Mouse (Mus musculus) liver, embryonic 15.5 days (tissue): ENCODE measurements around the gene Eif6. TPM values are rescaled to one million over a fixed set of nuclear protein-coding genes. Genes with fewer than 3 reads are reported as not detected.
A peak's percentile ranks its signal among the peaks of the same experiment; 100 is the strongest.

Experiments used
- ATAC-seq: fragments of 200-750 bp; cut with Nextera tagmentation; 2 replicates; pipeline ENCODE4 v1.8.0; 2017; ENCODE audit warnings: moderate number of reproducible peaks, mild to moderate bottlenecking, moderate library complexity; ENCODE audit not compliant: insufficient read depth
- H3K27ac ChIP-seq: fragments of 300-500 bp; sonication (generic); replicated peaks from 2 replicates; pipeline ENCODE4 v1.5.1; 2015; ENCODE audit warnings: mild to moderate bottlenecking, inconsistent platforms
- H3K27me3 ChIP-seq: fragments of 300-500 bp; sonication (generic); 2 replicates; pipeline ENCODE4 v1.6.1; 2015; ENCODE audit warnings: mild to moderate bottlenecking, inconsistent platforms
- H3K36me3 ChIP-seq: fragments of 300-500 bp; sonication (generic); replicated peaks from 2 replicates; pipeline ENCODE4 v1.6.1; 2015; ENCODE audit warnings: moderate library complexity, mild to moderate bottlenecking, inconsistent platforms
- H3K4me1 ChIP-seq: fragments of 300-500 bp; sonication (generic); replicated peaks from 2 replicates; pipeline ENCODE4 v1.6.1; 2015; ENCODE audit warnings: inconsistent platforms
- H3K4me2 ChIP-seq: fragments of 300-500 bp; sonication (generic); 2 replicates; pipeline ENCODE4 v1.6.1; 2015; ENCODE audit warnings: moderate library complexity, mild to moderate bottlenecking, inconsistent platforms
- H3K4me3 ChIP-seq: fragments of 300-500 bp; sonication (generic); replicated peaks from 2 replicates; pipeline ENCODE4 v1.5.1; 2015; ENCODE audit warnings: mild to moderate bottlenecking, inconsistent platforms
- H3K9ac ChIP-seq: fragments of 300-500 bp; sonication (generic); 2 replicates; pipeline ENCODE4 v1.6.1; 2015; ENCODE audit warnings: moderate library complexity, mild to moderate bottlenecking, inconsistent platforms
- H3K9me3 ChIP-seq: fragments of 300-500 bp; sonication (generic); replicated peaks from 2 replicates; pipeline ENCODE4 v1.6.1; 2016; ENCODE audit warnings: inconsistent platforms
- WGBS: fragments of 180-500 bp; shearing (Covaris S2); methylation state at CpG from one replicate; pipeline ENCODE4 v1.1.7; 2015; ENCODE audit warnings: mixed read lengths; ENCODE audit not compliant: insufficient replicate concordance; 5-methylcytosine and 5-hydroxymethylcytosine counted together
- polyA plus RNA-seq: library from polyadenylated mRNA; unstranded; fragments of >200 nt; fragmentation: Nextera tagmentation; extraction: Ambion mirVana; gene quantifications from 2 replicates; pipeline ENCODE4 v1.2.1, GENCODE M21; 2015

The Eif6 gene
- polyA plus RNA-seq, 1 experiment from 2014 or later, result 131 TPM

GRCm38 (mm10) chr2:155823722-155824121 lies 3.0 kb downstream of the Eif6 start:
- H3K4me1 ChIP-seq, result peaks cover 51% of the 10 kb centered on the region
- no peak overlapping the region for H3K9ac ChIP-seq
- no peak overlapping the region for H3K27ac ChIP-seq
- H3K4me3 ChIP-seq, result no peak overlapping the region
- no peak overlapping the region for H3K4me2 ChIP-seq
- peaks cover 46% of the 10 kb centered on the region for H3K36me3 ChIP-seq
- no peaks in the 10 kb centered on the region for H3K9me3 ChIP-seq
- no peaks in the 10 kb centered on the region for H3K27me3 ChIP-seq
- 86% methylated on average over 8 of the region's 8 CpGs for WGBS
- ATAC-seq, result no peak

- ATAC-seq, result no peak
- Histone ChIP-seq H3K27me3 (no peaks in the 10 kb centered on the region), H3K9me3 (no peaks in the 10 kb centered on the region), H3K9ac (no peak overlapping the region), H3K4me1 (peaks cover 42% of the 10 kb centered on the region), H3K4me2 (no peak overlapping the region), H3K4me3 (no peak overlapping the region), H3K27ac (no peak overlapping the region), H3K36me3 (peaks cover 46% of the 10 kb centered on the region)
- 80% methylated on average over 5 of the region's 5 CpGs for WGBS
Observed at GRCm38 (mm10) chr2:155820779-155821178, 5.9 kb downstream of the Eif6 start.

GRCm38 (mm10) chr2:155819449-155820251 lies 7.1 kb downstream of the Eif6 start:
- peaks cover 32% of the 10 kb centered on the region for H3K4me1 ChIP-seq
- peak overlapping the region; percentile 92 for H3K4me3 ChIP-seq
- no peak for ATAC-seq
- no peaks in the 10 kb centered on the region for H3K27me3 ChIP-seq
- no peaks in the 10 kb centered on the region for H3K9me3 ChIP-seq
- H3K27ac ChIP-seq, result peak overlapping the region; percentile 64; the same call in 1 of the 2 replicates
- H3K9ac ChIP-seq, result no peak overlapping the region
- H3K4me2 ChIP-seq, result peak overlapping the region; percentile 98
- 56% methylated on average over 6 of the region's 6 CpGs for WGBS
- H3K36me3 ChIP-seq, result peaks cover 46% of the 10 kb centered on the region

GRCm38 (mm10) chr2:155819392-155819448 lies 7.5 kb downstream of the Eif6 start, which contains the start of gene BC029722:
BC029722 (minus strand) TSS chr2:155819426.
- H3K27ac ChIP-seq, result peak within 1 kb of the TSS; percentile 81
- H3K9me3 ChIP-seq, result no peaks in the 10 kb centered on the region
- no peaks in the 10 kb centered on the region for H3K27me3 ChIP-seq
- ATAC-seq, result no peak
- H3K4me3 ChIP-seq, result peak within 1 kb of the TSS; percentile 92
- H3K4me1 ChIP-seq, result peaks cover 32% of the 10 kb centered on the region
- peak within 1 kb of the TSS; percentile 98 for H3K4me2 ChIP-seq
- peaks cover 46% of the 10 kb centered on the region for H3K36me3 ChIP-seq
- peak within 1 kb of the TSS; percentile 78 for H3K9ac ChIP-seq

GRCm38 (mm10) chr2:155818596-155819391 lies 7.9 kb downstream of the Eif6 start:
- H3K36me3 ChIP-seq, result peaks cover 43% of the 10 kb centered on the region
- no peaks in the 10 kb centered on the region for H3K9me3 ChIP-seq
- peak; percentile 96 for ATAC-seq
- H3K4me1 ChIP-seq, result peaks cover 32% of the 10 kb centered on the region
- H3K27me3 ChIP-seq, result no peaks in the 10 kb centered on the region
- H3K4me3 ChIP-seq, result peak overlapping the region; percentile 92
- H3K4me2 ChIP-seq, result peak overlapping the region; percentile 98
- peak overlapping the region; percentile 78 for H3K9ac ChIP-seq
- peak overlapping the region; percentile 81 for H3K27ac ChIP-seq
- WGBS, result under 1% methylated on average over 37 of the region's 37 CpGs

- no peak overlapping the region for H3K27ac ChIP-seq
- peaks cover 31% of the 10 kb centered on the region for H3K36me3 ChIP-seq
- ATAC-seq, result no peak
- H3K27me3 ChIP-seq, result no peaks in the 10 kb centered on the region
- no peak overlapping the region for H3K9ac ChIP-seq
- 67% methylated on average over 10 of the region's 10 CpGs for WGBS
- peak overlapping the region; percentile 98 for H3K4me2 ChIP-seq
- peaks cover 32% of the 10 kb centered on the region for H3K4me1 ChIP-seq
- H3K9me3 ChIP-seq, result no peaks in the 10 kb centered on the region
- H3K4me3 ChIP-seq, result peak overlapping the region; percentile 92
Observed at GRCm38 (mm10) chr2:155817301-155818245, 9.2 kb downstream of the Eif6 start.

GRCm38 (mm10) chr2:155816179-155816578 lies 10.5 kb downstream of the Eif6 start:
- Histone ChIP-seq H3K4me2 (no peak overlapping the region), H3K4me3 (no peak overlapping the region), H3K36me3 (peaks cover 17% of the 10 kb centered on the region), H3K9ac (no peak overlapping the region), H3K4me1 (peaks cover 32% of the 10 kb centered on the region), H3K27ac (no peak overlapping the region), H3K9me3 (no peaks in the 10 kb centered on the region), H3K27me3 (no peaks in the 10 kb centered on the region)
- 94% methylated on average over 1 of the region's 1 CpGs for WGBS
- ATAC-seq, result no peak

- no peak for ATAC-seq
- Histone ChIP-seq H3K27me3 (no peaks in the 10 kb centered on the region; the same call in 1 of the 2 replicates), H3K4me2 (no peak overlapping the region), H3K9ac (no peak overlapping the region), H3K27ac (no peak overlapping the region), H3K4me3 (no peak overlapping the region), H3K36me3 (peaks cover 4% of the 10 kb centered on the region; the same call in 1 of the 2 replicates), H3K4me1 (peaks cover 22% of the 10 kb centered on the region), H3K9me3 (no peaks in the 10 kb centered on the region)
- 22% methylated on average over 5 of the region's 5 CpGs for WGBS
Observed at GRCm38 (mm10) chr2:155814829-155815228, 11.9 kb downstream of the Eif6 start.

- no peak for ATAC-seq
- WGBS, result 67% methylated on average over 4 of the region's 4 CpGs
- no peak overlapping the region for H3K27ac ChIP-seq
Observed at GRCm38 (mm10) chr2:155812637-155813036, 14.1 kb downstream of the Eif6 start.

GRCm38 (mm10) chr2:155811821-155812396 lies 14.8 kb downstream of the Eif6 start:
- H3K4me2 ChIP-seq, result no peak overlapping the region
- H3K36me3 ChIP-seq, result no peaks in the 10 kb centered on the region
- H3K9me3 ChIP-seq, result no peaks in the 10 kb centered on the region
- H3K4me1 ChIP-seq, result no peaks in the 10 kb centered on the region
- H3K9ac ChIP-seq, result no peak overlapping the region
- no peak overlapping the region for H3K27ac ChIP-seq
- no peaks in the 10 kb centered on the region; the same call in 1 of the 2 replicates for H3K27me3 ChIP-seq
- no peak for ATAC-seq
- WGBS, result 32% methylated on average over 16 of the region's 16 CpGs
- no peak overlapping the region for H3K4me3 ChIP-seq

More at GRCm38 (mm10) chr2:155812637-155813036, 14.1 kb downstream of the Eif6 start:
- Histone ChIP-seq H3K9ac (no peak overlapping the region), H3K4me2 (no peak overlapping the region), H3K27me3 (no peaks in the 10 kb centered on the region; the same call in 1 of the 2 replicates), H3K36me3 (no peaks in the 10 kb centered on the region), H3K4me3 (no peak overlapping the region), H3K9me3 (no peaks in the 10 kb centered on the region), H3K4me1 (peaks cover 2% of the 10 kb centered on the region; the same call in 1 of the 2 replicates)
